Mouse (Mus musculus) fibroblast of lung, adult 2 months (primary cell): ENCODE data around the gene Fcnb.

Source experiments
- DNase-seq: peaks from one replicate; pipeline ENCODE4 v3.0.0-alpha.2; 2011; ENCODE audit warnings: low read depth

Gene Fcnb

DNA sequence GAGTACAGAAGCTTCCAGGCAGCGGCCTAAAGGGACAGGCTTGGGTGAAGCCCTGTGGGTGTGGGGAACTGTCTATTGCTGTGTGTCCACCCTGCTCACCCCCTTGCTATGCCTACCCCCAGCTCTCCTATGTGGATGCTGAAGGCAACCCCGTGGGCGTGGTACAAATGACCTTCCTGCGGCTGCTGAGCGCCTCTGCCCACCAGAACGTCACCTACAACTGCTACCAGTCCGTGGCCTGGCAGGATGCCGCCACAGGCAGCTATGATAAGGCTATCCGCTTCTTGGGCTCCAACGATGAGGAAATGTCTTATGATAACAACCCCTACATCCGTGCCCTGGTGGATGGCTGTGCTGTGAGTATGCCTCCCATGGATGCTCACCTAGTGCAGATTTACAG lies 52.2 kb downstream of the Fcnb start:
- DNase-seq: no peak

DNA sequence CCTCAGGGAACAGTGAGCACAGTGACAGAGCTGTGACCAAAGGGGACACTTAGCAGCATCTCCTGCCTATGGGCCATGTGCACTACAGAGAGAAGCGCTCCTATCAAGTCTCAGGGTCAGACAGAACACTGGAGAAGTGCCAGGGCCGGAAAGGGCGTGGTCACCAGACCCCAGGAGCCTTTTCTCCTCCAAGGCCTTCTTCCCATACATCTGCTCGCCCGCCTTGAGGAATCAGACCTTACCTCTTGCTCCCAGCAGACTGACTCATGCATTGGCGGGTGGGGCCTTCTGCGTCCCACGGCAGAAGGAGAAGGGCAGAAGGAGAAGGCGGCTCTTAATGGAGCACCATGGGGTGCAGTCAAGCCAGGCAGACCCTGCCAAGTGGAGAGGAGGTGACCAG lies 52.8 kb downstream of the Fcnb start:
- no peak for DNase-seq
